ENCODE assay signal across 10 mouse cellular contexts in the genomic region with DNA sequence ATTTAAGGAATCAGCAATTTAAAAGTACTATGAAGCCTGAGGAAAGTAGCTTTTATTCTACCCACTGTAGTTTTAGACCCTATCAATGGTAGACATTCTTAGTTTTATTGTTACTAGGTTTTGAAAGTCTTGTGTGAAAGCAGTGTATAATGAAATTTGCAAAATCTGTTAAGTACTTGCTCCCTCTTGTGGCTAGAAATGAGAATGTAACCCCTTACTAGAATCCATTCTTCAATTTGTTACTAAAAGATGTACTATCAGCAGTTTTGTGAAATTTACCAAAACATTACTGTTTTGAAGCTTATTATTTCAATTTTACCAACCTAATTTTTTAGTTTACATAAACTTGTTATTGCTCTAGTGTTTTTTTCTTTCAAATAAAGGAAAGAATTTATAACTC. TPM values are rescaled to one million over a fixed set of nuclear protein-coding genes. Genes with fewer than 3 reads are reported as not detected.
A peak's percentile ranks its signal among the peaks of the same experiment; 100 is the strongest.
DNase-seq lines count a peak whose midpoint lies in the region; ATAC-seq and TF ChIP-seq lines count a peak whose summit lies in the region.
"Had no signal": no experiment of that assay in that cellular context is flagged by ENCODE, and none has a peak within 500 bp of the region (broad histone marks: within the 10 kb centered on the region; RNA-seq: fewer than 3 reads in every experiment).

No protein-coding gene starts in this region.

- no peak overlapping the region for H3K27ac ChIP-seq in forebrain, embryonic 14.5 days (ENCODE audit: low read depth, low read length)
- no peak overlapping the region for H3K27ac ChIP-seq in forebrain, embryonic 16.5 days (ENCODE audit: low read length)
- no peak overlapping the region for H3K27ac ChIP-seq in liver, embryonic 14.5 days
- H3K27ac ChIP-seq: limb, embryonic 13.5 days had no signal

- no peaks in the 10 kb centered on the region for H3K36me3 ChIP-seq in forebrain, embryonic 14.5 days (ENCODE audit: control insufficient read depth, insufficient read depth, low read length)
- no peaks in the 10 kb centered on the region for H3K36me3 ChIP-seq in forebrain, embryonic 16.5 days (ENCODE audit: control insufficient read depth, insufficient read depth)
- no peaks in the 10 kb centered on the region for H3K36me3 ChIP-seq in liver, embryonic 14.5 days (replicated peaks; ENCODE audit: control insufficient read depth, insufficient read depth, low read depth)
- H3K36me3 ChIP-seq: limb, embryonic 13.5 days had no signal

- no peak overlapping the region for H3K4me2 ChIP-seq in forebrain, embryonic 14.5 days (ENCODE audit: low read length)
- H3K4me2 ChIP-seq in forebrain, embryonic 16.5 days (ENCODE audit: low read length): no peak overlapping the region
- no peak overlapping the region for H3K4me2 ChIP-seq in liver, embryonic 14.5 days (ENCODE audit: low read depth)
- H3K4me2 ChIP-seq: limb, embryonic 13.5 days had no signal

- DNase-seq in forebrain, embryonic 14.5 days (ENCODE audit: low spot score): peak; percentile 82
- peak; percentile 26 to 42 (median 42) for DNase-seq in liver, embryonic 14.5 days (ENCODE audit: low read depth in 3 of 3, low spot score in 3 of 3)
- DNase-seq in liver: no peak
- DNase-seq in c-Kit-negative CD71-positive TER-119-positive erythroid progenitor cells, embryonic 14.5 days (ENCODE audit: low read depth, low spot score): peak; percentile 47
- no peak for DNase-seq in cerebellum, adult 9-11 months
- DNase-seq in urinary bladder, adult 2 months (ENCODE audit: low spot score): no peak
- DNase-seq: gastrocnemius, postnatal 25 days had no signal

- no peak overlapping the region for H3K9ac ChIP-seq in forebrain, embryonic 14.5 days (ENCODE audit: low read length)
- H3K9ac ChIP-seq in forebrain, embryonic 16.5 days (replicated peaks; ENCODE audit: low read depth, low read length): no peak overlapping the region
- no peak overlapping the region for H3K9ac ChIP-seq in liver, embryonic 14.5 days (replicated peaks)
- H3K9ac ChIP-seq: limb, embryonic 13.5 days had no signal

- TF ChIP-seq EP300 in liver, embryonic 14.5 days (IDR thresholded peaks at IDR 0.05; ENCODE audit: low read depth): no peak

- H3K27me3 ChIP-seq in forebrain, embryonic 14.5 days (replicated peaks; ENCODE audit: control insufficient read depth, insufficient read depth, low read length): no peaks in the 10 kb centered on the region
- no peaks in the 10 kb centered on the region for H3K27me3 ChIP-seq in forebrain, embryonic 16.5 days (replicated peaks; ENCODE audit: control insufficient read depth, insufficient read depth, low read length)
- H3K27me3 ChIP-seq in liver, embryonic 14.5 days (ENCODE audit: control insufficient read depth, insufficient read depth, low read length): no peaks in the 10 kb centered on the region
- H3K27me3 ChIP-seq: limb, embryonic 13.5 days had no signal

- ATAC-seq in forebrain, embryonic 14.5 days: no peak
- no peak for ATAC-seq in forebrain, embryonic 16.5 days
- ATAC-seq in liver, embryonic 14.5 days (ENCODE audit: insufficient read depth): no peak
- peak; percentile 61; the same call in 1 of the 2 replicates for ATAC-seq in neutrophil, adult 5-6 weeks (ENCODE audit: extremely low read depth, insufficient number of reproducible peaks, low FRiP score, poor library complexity, severe bottlenecking)

- peak; percentile 55; the same call in 1 of the 2 replicates for TF ChIP-seq CTCF in liver, embryonic 14.5 days (IDR thresholded peaks at IDR 0.05; ENCODE audit: low read depth)

- H3K4me3 ChIP-seq in forebrain, embryonic 14.5 days (ENCODE audit: low read depth, low read length): no peak overlapping the region
- H3K4me3 ChIP-seq in forebrain, embryonic 16.5 days (replicated peaks; ENCODE audit: low read length): no peak overlapping the region
- H3K4me3 ChIP-seq in liver, embryonic 14.5 days (ENCODE audit: insufficient read depth in 1 of 2, low read depth in 2 of 2, low read length in 2 of 2): no peak overlapping the region
- H3K4me3 ChIP-seq: limb, embryonic 13.5 days had no signal

- H3K4me1 ChIP-seq in forebrain, embryonic 14.5 days (ENCODE audit: control insufficient read depth, insufficient read depth, low read length): no peaks in the 10 kb centered on the region
- H3K4me1 ChIP-seq in forebrain, embryonic 16.5 days (replicated peaks; ENCODE audit: control insufficient read depth, insufficient read depth, low read length): no peaks in the 10 kb centered on the region
- H3K4me1 ChIP-seq in liver, embryonic 14.5 days (replicated peaks; ENCODE audit: control insufficient read depth in 2 of 2, insufficient read depth in 2 of 2, low read length in 1 of 2): peaks cover 2 to 7% of the 10 kb centered on the region in 2 experiments; a peak in 1 of 4 replicates
- H3K4me1 ChIP-seq: limb, embryonic 13.5 days had no signal

- H3K9me3 ChIP-seq in forebrain, embryonic 14.5 days (replicated peaks; ENCODE audit: control insufficient read depth, low read length): no peaks in the 10 kb centered on the region
- H3K9me3 ChIP-seq in forebrain, embryonic 16.5 days (ENCODE audit: control insufficient read depth, low read length): no peaks in the 10 kb centered on the region
- no peaks in the 10 kb centered on the region for H3K9me3 ChIP-seq in liver, embryonic 14.5 days (ENCODE audit: control insufficient read depth, low read length)
- H3K9me3 ChIP-seq: limb, embryonic 13.5 days had no signal

RNA-seq across cellular contexts. Expression of a gene that starts 27.2 kb away (rescaled TPM):
- polyA plus RNA-seq in forebrain, embryonic 14.5 days (2014; fragmentation: Nextera tagmentation; extraction: Ambion mirVana): 33.9 and 34.8 TPM in 2 replicates
- 28.3 and 32.1 TPM in 2 replicates for polyA plus RNA-seq in forebrain, embryonic 16.5 days (2015; fragmentation: Nextera tagmentation; extraction: Ambion mirVana)
- 4.1 and 7.3 TPM in 2 replicates for polyA plus RNA-seq in liver, embryonic 14.5 days (2012; rRNA removed)
- 16.6 and 19.2 TPM in 2 replicates for polyA plus RNA-seq in liver, embryonic 14.5 days (2014; fragmentation: Nextera tagmentation; extraction: Ambion mirVana)
- total RNA-seq in neutrophil, adult 5-6 weeks (2017): 32.5 and 42.1 TPM in 2 replicates
- 16.9 and 17.7 TPM in 2 replicates for polyA plus RNA-seq in urinary bladder, adult 2 months (2012; rRNA removed)

RNA-seq across cellular contexts. Expression of a gene that starts 36.6 kb away (rescaled TPM):
- 9.9 and 10.4 TPM in 2 replicates for polyA plus RNA-seq in forebrain, embryonic 14.5 days (2014; fragmentation: Nextera tagmentation; extraction: Ambion mirVana)
- polyA plus RNA-seq in forebrain, embryonic 16.5 days (2015; fragmentation: Nextera tagmentation; extraction: Ambion mirVana): 8.0 and 11.9 TPM in 2 replicates
- polyA plus RNA-seq in liver, embryonic 14.5 days (2012; rRNA removed): 10.2 and 15.1 TPM in 2 replicates
- polyA plus RNA-seq in liver, embryonic 14.5 days (2014; fragmentation: Nextera tagmentation; extraction: Ambion mirVana): 13.6 and 14.9 TPM in 2 replicates
- 7.0 TPM in 2 replicates for total RNA-seq in neutrophil, adult 5-6 weeks (2017)
- polyA plus RNA-seq in urinary bladder, adult 2 months (2012; rRNA removed): 16.1 and 16.4 TPM in 2 replicates

Comparison
In these comparisons a context has a peak if more than half of its experiments do, and no peak if none do; other contexts are left out.
1. DNase-seq: peak in forebrain, embryonic 14.5 days (single experiment), liver, embryonic 14.5 days (3 of 3) and c-Kit-negative CD71-positive TER-119-positive erythroid progenitor cells, embryonic 14.5 days (single experiment); none in liver (single experiment), cerebellum, adult 9-11 months (single experiment) and urinary bladder, adult 2 months (single experiment).